Mouse (Mus musculus) lung, postnatal 25 days (tissue): Measurements from ENCODE around the gene Mylk2.
A peak's percentile ranks its signal among the peaks of the same experiment; 100 is the strongest.

Experiments used
- DNase-seq: peaks from one replicate; pipeline ENCODE4 v3.0.0; 2022; ENCODE audit warnings: low spot score

Gene Mylk2

DNA sequence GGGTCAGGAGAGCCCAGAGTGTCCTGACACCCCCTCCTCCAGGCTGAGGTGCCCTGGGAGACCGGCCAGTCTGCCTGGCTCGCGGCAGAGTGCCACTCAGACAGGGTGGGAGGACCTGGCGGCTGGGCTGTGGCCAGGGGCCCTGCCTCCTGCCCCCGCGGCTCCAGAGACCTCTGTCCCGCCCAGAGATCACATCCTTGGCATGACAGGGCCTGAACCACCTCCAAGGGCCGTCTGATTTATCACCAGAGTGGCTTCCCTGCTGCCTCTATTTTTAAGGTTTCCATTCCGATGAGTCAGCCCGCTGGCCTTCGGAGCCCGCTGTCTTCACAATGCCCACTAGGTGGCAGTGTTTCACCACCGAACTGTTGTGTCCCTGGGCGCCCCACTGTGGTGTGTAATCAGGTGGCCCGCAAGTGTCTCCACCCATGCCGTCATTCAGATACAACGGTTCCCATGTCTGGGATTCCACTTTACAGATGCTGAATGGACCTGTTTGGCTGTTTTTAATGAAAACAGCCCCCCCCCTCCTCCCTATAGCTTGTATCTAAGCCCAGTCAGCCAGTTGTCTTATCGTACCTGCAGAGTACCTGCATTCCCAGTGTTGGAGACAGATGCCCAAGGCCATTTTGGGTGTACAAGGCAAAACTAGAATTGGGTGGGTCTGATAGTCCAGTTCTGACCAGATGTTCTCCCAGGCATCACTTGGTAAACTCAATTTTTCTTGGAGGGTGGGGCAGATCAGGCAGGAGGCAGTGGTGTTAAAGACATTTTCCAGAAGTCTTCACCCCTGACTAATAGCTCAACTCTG, 3.4 kb downstream of the Mylk2 start:
- DNase-seq = peak; percentile 77

DNA sequence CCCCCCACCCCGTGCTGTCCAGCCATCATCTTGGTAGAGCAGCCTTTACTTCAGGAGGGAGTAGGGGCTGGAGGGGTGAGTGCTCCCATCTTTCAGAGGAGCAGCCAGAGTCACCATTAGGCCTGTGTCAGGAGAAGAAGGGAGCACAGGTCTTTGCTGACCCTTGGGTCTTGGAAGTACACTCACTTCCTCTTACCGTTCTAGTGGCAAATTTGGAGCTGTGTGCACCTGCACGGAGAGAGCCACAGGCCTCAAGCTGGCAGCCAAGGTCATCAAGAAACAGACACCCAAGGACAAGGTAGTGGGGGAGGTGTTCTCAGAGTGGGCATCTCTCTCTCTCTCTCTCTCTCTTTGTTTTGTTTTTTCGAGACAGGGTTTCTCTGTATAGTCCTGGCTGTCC, 4.3 kb downstream of the Mylk2 start:
- DNase-seq = no peak

DNA sequence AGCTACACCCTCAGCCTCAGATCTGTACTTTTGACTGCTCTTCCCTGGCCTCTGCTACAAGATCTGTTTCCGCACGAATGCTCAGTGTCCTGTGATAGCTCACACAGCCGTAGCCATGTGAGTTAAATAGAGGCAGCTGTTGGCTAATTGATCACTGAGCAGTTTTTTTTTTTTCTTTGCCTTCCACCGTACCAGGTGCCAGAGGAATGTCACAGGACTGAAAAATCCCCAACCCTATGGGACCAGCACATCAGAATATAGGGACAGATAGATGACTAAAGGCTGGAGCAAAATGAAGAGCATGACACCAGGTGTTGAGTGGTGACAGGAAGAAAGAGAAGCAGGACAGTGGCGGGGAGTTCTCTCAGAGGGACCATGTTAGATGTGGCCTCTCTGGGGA, 5.0 kb downstream of the Mylk2 start:
- DNase-seq = no peak

DNA sequence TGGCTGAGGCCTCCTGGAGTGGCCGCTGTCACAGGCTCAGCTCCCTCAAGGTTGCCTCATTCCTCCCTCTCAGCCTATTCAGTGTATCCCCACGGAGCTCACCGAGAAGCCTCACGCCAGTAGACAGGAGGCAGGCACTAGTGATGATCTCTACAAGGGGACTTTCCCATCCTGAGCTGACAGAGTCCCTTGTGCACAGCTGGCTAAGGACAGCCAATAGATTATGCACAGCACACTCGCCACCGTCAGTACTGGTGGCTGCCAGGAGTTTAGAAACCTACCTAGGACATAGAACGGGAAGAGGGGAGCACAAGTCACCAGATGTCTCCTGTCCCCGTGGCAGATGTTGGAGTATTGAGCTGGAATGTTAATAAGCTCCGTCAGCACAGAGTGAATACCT, 6.5 kb downstream of the Mylk2 start:
- no peak for DNase-seq

DNA sequence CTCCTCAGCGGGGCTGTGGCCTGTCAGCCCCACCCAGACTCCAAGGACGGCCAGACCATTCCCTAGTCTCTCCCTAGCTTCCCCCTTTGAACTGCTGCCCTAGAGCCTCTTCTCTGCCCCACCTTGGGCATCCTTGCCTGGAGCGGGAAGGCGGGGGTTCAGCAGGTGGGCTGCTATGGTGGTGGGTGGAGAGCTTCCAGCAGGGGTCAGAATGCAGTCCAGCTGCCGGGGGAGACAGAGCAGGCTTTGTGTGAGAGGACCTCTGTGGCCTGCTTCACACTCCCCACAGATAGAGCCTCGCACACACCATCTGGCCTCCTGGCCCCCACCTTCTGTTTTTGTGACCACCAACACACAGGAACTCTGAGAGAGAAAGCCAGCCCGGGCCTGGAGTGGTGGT, 11.2 kb downstream of the Mylk2 start:
- no peak for DNase-seq

DNA sequence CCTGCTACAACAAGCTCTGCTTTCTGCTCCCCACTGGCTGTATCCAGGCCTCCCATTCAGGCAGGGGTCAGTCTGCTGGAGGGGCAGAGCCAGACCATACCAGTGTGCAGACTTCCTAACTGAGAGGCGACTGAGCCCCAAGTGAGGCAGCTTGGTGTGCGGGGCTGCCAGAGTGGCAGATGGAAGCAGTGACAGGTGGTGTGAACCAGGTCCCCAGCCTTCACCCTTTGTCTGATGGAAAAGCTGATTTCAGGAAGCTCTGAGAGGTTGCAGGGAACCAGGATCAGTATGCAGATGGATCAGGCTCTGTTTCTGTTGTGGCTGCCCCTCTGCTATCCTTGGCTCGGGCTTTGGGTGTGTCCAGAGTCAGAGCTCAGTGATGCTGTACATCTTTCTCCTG, 12.5 kb downstream of the Mylk2 start:
- DNase-seq = no peak

DNA sequence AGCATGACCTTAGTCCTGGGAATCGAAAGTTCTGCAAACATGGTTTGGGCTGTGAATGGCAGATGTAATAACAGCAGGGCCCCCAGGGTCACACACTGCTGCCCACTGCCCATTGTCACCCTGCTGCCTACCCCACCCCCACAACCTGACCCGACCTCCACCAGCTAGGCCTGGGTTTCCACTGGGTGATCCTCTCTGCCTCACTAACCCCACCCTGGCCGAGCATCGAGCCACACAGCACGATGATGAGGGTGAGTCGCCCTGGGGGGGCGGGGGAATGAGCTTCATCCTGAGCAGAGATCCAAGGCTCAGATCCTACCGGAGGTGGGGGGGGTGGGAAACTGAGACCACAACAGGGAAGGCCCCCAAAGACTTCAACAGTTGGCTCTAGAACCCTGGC, 13.0 kb downstream of the Mylk2 start:
- DNase-seq = no peak

DNA sequence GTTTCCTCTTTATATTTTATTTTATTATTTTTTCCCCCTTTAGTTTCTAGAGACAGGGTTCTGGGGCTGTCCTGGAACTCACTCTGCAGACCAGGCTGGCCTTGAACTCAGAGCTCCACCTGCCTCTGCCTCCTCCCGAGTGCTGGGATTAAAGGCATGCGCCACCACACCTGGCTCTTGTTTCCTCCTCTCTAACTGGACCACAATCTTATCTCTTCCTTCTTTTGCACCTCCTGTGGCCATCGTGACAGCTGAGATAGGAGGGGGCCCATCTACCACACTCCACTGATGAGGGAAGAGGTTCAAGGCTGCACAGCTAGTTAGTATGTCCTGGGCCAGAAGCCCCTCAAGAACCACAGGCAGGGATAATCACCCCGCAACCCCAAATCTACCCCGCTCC, 13.4 kb downstream of the Mylk2 start:
- no peak for DNase-seq

DNA sequence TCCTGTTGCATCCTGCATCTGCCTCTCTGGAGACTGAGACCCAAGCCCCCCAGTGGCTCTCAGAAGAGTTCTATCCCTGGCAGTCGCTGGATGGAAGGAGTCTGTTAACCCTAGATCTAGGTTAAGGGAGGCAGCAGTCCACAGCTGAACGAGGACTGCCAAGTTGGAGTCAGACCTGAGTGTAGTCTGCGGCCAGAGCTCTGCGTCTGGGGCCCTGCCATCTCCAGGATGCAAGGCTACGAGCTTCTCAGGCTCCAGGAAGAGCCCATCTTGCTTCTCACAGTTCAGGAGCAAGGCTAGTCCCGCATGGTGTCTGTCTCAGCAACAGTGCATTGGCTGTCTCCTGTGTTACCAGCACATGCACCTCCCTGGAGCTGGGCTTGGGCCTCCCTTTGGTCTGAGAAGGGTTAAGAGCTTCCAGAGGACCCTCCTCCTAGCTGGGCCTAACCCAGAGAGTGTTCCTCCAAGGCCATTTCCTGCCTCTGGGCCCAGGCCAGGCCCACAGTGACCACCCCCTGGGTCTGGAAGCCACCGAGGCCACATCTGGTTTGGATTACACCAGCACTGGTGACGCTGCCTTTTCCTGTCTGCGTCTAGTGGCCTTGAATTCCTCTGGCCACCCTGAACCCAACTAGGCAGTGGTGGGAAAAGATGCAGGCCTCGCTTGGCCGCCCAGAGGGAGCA, 14.2 kb downstream of the Mylk2 start:
- DNase-seq = peak; percentile 37

DNA sequence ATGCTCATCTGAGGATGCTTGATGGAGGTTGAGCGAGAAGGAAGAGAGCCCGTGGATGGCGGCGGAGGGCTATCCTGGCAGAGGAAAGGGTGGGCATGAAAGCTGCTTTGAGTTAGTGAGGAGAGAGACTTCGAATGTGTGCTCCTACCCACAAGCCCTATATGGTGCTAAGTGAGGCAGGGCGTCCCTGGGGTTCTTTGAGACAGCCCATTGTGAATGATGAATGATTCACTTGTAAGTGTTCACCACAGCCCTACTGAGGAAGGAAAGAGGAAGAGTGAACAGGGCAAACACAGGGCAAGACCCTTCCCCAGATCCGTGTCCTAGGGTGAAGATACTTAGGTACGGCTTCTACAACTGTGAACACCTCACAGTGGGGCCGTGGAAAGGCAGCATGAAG, 15.7 kb downstream of the Mylk2 start:
- no peak for DNase-seq

DNA sequence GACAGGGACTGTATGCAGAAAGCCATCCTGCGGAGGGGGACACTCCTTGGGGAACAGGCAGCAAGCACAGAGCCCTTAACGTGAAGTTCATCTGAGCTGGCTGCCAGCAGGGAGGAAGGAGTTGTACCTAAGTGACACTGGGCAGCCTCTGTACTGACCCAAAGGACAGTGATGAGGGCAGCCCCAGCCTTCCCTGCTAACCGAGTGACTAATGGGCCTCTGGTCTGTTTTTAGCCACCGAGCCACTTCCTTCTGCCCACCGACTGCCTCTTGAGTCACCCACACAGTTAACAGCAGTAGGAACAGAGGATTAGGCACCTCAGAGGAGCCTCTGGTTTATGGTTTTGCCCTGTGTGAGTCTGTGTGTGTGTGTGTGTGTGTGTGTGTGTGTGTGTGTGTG, 16.2 kb downstream of the Mylk2 start:
- DNase-seq = no peak

DNA sequence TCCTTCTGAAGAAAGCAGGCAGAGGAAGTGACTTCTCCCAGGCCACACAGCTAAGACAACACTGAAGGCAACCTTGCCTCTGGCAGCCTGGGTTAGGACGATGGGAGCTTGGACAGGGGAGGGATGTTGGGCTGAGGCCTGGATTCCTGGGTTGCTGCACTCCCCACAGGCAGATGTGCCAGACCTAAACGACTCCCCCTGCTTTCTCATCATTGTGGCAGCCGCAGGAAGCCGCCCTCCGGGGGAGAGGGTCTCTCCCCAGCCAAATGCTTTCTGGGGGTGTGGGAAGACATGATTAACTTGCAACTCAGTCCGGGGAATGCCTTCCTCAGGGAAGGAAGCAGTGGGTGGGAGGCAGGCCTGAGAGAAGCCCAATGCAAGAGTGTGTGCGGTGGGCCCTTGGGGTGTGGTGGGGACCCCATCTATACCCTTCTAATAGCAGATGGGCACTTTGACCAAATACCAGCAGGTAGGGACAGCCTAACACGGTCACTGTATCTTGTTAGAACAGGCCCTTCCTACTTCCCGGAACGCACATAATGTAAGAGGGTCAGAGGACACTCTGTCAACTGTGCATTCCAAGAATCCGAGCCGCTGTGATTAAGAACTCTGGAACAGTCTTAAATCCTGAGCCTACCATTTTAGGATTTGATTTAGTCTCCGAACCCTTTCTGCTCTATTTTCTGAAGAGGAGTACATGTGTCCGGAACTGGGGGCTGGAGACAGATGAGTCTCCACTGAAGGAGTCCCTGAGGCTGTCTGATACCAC, 17.3 kb downstream of the Mylk2 start:
- DNase-seq = no peak

DNA sequence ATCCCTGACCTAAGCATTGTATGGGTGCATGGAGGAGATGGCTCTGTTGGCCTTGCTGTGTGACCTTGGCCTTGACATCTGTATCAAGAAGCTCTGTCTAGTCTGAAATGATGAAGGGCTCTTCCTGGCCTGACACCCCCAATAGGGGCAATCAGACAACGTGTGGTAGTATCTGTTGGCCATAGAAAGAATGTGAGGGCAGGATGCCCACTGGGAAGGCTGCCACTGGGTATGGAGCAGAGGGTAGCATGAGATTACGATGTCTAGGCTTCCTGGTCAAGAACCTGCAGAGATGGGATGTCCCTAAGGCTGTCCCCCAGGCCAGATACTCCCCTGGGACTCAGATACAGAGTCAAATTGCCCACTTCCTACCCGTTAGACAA, 17.8 kb downstream of the Mylk2 start:
- no peak for DNase-seq

DNA sequence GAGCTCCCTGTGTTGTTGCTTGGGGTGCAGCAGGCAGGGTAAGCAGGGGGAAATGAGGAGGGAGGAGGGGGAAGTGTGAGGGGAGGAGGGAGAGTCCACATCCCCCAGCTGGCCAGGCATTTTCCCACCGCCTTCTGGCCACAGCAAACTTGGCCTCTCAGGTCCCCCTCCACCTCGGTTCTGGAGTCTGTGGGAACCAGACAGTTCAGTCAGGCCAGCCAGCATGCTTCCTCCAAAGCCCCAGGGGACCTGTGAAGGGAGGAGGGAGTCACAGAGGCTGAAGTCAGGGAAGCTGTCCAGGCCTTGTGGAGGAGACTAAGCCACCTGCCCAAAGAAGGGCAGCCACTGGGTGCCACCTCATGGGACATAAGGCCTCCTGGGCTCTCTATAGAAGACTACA, 19.1 kb downstream of the Mylk2 start:
- DNase-seq = no peak

DNA sequence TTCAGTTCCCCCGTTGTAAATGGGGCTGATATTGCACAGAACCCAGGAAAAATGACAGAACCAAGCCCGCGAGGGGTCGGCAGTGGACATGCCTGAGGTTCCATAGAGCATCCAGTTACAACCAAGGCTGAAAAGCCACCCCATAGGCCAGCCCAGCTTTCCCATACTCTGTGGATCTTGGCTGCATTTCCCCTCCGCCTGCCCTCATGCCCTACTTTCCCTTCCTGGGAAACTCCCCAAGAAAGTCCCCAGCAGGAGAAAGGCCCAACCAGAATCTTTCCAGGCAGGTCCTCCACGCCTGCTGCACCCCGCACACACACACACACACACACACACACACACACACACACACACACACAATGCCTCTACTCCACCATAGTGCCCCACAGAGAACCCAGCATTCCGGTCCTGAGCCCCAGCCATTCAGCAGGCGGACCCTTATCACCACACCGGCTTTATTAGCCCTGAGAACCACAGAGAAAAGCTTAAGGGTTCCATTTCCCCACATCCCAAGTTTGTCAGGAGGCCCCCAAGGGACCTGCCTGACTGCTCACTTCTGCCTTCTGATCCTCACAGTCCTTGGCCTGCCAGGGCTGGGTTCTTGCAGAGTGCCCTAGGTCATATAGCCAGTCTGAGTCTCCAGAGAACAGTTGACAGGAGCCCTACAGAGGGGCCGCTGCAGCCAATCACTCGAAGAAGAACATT, 20.5 kb downstream of the Mylk2 start:
- DNase-seq = no peak

DNA sequence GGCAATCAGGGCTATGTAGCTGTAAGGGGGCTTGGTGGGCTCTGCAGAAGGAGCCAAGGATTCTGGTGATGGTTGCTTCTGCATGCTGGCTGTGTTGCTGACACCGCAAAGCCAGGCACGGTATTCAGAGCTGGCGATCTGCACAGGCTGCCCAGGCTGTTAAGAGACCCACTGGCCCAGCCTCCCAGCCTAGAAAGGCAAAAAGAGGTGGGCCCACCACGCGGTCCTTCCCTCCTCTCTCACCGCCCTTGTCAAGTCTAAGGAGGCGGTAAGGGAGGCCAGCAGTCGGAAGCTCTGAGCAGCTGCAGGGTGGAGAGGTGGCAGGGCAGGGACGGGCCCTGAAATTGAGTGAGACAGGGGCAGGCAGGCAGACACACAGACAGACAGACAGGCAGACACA, 21.9 kb downstream of the Mylk2 start, which contains the start of gene Foxs1:
Foxs1 (minus strand) TSS at position 161 of the 400 bp plus-strand sequence.
- DNase-seq = peak; percentile 35

DNA sequence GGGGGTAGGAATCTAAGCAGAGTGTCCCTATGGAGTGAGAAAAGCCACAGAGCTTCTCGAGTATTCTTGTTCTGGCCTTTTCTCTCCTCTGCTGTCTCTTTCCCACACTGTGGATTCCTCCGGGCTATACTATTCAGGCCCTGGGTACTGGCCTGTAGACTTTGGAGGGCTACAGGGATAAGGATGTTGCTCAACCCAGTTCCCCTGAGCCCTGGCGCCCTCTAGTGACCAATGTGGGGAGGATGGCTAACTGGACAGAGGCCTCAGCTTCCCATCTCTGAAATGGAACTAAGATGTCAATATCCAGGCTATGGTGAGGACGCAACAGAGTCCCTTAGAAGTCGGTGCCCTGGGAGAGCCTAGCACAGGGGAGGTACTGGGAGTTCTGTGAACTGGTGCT, 22.5 kb downstream of the Mylk2 start:
- DNase-seq = peak; percentile 51

DNA sequence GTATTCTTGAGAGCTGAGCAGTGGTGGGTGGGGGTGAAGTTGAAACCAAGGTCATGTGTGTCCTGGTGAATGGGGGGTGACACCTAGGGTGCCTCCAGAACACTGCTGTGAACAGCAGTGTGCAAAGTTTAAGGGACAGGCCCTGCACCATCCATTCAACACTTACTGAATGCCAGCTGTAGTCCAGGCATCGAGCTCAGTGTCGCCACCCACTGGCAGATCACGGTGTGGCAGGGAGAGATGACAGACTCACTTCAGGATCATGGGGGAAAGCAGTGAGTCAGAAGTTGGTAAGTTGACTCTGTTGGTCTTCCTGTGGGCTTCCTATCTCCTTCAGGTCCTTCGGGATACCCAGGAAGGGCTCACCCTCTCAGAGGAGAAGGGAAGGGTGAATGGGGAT, 28.7 kb downstream of the Mylk2 start:
- DNase-seq = no peak

DNA sequence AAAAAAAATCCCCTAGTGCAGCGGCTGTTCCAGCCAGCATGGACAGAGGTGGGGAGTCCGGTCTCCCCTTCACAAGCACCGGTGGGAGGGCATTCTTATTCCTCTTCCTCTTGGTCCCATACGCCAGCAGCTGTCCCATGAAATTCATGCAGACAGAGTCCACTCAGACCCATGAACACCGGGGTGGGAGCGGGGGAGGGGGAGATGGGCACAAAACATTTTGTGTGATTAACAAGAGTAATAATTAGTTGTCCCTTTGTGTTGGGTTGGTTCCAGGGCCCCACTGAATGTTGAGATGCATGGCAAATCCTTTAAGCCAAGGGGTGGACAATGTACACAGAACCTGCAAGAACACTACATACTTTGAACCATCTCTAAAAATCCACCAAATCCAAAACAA, 30.0 kb downstream of the Mylk2 start:
- DNase-seq = no peak

DNA sequence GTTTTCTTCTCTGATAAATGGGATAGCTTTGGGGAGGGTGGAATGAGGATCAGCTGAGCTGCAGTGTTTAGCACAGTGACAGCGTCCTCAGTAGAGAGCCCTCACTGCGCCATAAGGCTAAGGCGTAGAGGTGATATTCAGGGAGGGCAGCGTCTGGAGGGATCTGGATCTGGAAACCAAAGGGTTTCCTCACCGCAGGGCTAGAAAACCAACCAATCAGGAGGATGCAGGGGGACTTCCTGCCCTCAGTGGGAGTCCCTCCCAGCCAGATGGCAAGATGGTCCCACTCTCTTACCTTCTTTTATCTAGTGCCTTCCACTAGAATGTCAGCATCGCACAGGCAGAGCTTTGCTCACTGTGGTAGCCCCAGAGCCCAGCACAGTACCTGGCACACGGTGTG, 30.6 kb downstream of the Mylk2 start:
- DNase-seq = no peak

DNA sequence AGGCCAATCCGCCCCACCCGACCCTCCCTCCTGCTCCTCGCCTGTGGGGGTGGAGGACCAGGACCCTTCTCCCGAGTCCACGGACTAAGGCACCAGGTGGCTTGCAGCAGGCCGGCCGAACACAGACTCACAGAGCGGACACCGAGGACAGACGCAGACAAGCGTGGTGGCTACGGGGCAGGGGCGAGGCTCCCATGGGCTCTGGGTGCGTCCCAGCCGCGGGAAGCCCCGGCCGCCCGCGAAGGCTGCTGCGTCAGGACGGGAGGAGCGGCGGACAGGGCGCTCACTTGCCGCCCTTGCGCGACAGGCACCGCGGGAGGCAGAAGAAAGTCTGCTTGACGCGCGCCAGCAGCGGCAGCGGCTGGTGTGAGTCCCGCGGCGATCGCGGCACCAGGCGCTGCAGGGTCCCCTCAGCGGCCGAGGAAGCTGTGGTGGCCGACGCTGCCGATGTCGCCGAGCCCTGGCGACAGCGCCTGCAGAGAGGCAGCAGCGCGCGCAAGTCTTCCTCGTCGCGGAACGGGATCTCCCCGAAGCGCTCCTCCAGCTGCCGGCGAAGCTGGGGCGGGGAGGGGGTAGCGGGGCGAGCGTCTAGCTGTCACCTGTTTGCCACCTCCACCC, 31.9 kb downstream of the Mylk2 start:
- DNase-seq = no peak

DNA sequence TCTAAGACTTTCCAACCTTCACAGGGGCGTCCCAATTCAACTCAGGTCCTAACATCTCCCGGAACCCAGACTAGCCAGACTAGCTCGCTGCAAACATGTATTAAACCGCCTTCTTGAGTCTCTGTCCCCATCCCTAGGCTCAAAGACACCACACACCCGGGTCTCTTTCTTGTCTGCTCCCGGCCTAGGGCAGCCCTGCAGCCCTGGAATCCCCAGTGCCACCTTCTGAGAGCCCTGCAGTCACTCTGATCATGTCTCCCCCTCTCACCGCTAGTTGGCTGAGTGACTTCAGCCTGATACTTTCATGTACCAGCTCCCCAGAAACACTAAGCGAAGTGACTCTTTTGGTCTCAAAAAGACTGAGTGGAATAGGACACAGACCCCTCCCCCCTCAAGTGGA, 32.4 kb downstream of the Mylk2 start:
- DNase-seq = no peak
